ENCODE assay signal across 8 mouse cellular contexts in genomic region chr13:67552505-67553346, GRCm38 (mm10). TPM values are rescaled to one million over a fixed set of nuclear protein-coding genes. Genes with fewer than 3 reads are reported as not detected.
A peak's percentile ranks its signal among the peaks of the same experiment; 100 is the strongest.
DNase-seq lines count a peak whose midpoint lies in the region; ATAC-seq and TF ChIP-seq lines count a peak whose summit lies in the region.

No protein-coding gene starts in this region.

- peak overlapping the region; percentile 90 for H3K9ac ChIP-seq in ES-E14 (ENCODE audit: insufficient read depth, low read depth, low read length, poor library complexity, severe bottlenecking)
- peak overlapping the region; percentile 77 for H3K9ac ChIP-seq in forebrain, embryonic 15.5 days (replicated peaks)

- H3K27ac ChIP-seq in ES-E14 (ENCODE audit: insufficient read depth, low read depth, low read length, poor library complexity, severe bottlenecking): 0 out of 2 replicates have a peak overlapping the region, but pooled peaks have one; percentile 61
- H3K27ac ChIP-seq in forebrain, embryonic 15.5 days (replicated peaks): peak overlapping the region; percentile 76

- in situ Hi-C loops in ES-E14 (cut with MboI; ENCODE audit: low sequenced_read_pairs in 2 of 2, unreplicated experiment in 2 of 2): no loop called here

- H3K4me2 ChIP-seq in forebrain, embryonic 15.5 days (replicated peaks): peak overlapping the region; percentile 70

- intact Hi-C loops in heart, postnatal 25 days (cut with DNase I): loop anchor here (2.0 to 10.0 kb wide), 4 partner anchors 26 to 490 kb away; partner anchors contain the start of genes Gm26965, Gm28557, Zfp455 and Zfp712

- H3K27me3 ChIP-seq in forebrain, embryonic 15.5 days: no peaks in the 10 kb centered on the region

- no peaks in the 10 kb centered on the region for H3K36me3 ChIP-seq in ES-E14 (ENCODE audit: control insufficient read depth, insufficient read depth, low read length, poor library complexity, severe bottlenecking)
- no peaks in the 10 kb centered on the region for H3K36me3 ChIP-seq in forebrain, embryonic 15.5 days

- ATAC-seq in forebrain, embryonic 15.5 days (replicated peaks): peak; percentile 99
- peak; percentile 99 for ATAC-seq in neutrophil, adult 5-6 weeks (ENCODE audit: extremely low read depth, insufficient number of reproducible peaks, low FRiP score, poor library complexity, severe bottlenecking)

- peak; percentile 68; the same call in 1 of the 2 replicates for TF ChIP-seq POLR2A in lung, adult 2 months (IDR thresholded peaks at IDR 0.05; ENCODE audit: borderline replicate concordance, extremely low read depth, low read depth, low read length)

- peak; percentile 86 for DNase-seq in ES-E14 (ENCODE audit: low read depth, low spot score)
- peak; percentile 89 for DNase-seq in cerebellum, adult 11-12 months
- DNase-seq in heart, postnatal 25 days (ENCODE audit: low spot score): peak; percentile 68
- peak; percentile 86 to 93 for DNase-seq in layer of hippocampus, adult 18-20 months (ENCODE audit: low spot score in 2 of 2)
- peak; percentile 86 for DNase-seq in lung, adult 2 months
- peak; percentile 75 to 87 for DNase-seq in thymus, adult 18-20 months

- H3K4me1 ChIP-seq in ES-E14 (ENCODE audit: control insufficient read depth in 2 of 2, insufficient read depth in 2 of 2, low read length in 2 of 2, poor library complexity in 1 of 2): no peaks in the 10 kb centered on the region; a peak in 1 of 4 replicates
- peaks cover 23% of the 10 kb centered on the region for H3K4me1 ChIP-seq in forebrain, embryonic 15.5 days
- H3K4me1 ChIP-seq in lung, adult 2 months (ENCODE audit: control insufficient read depth, insufficient read depth, low read length): peaks cover 3% of the 10 kb centered on the region; the same call in 1 of the 2 replicates

- WGBS in forebrain, embryonic 15.5 days: 1% methylated on average over 43 of the region's 44 CpGs
- WGBS in lung, adult 2 months: under 1% methylated on average over 44 of the region's 44 CpGs

- H3K9me3 ChIP-seq in ES-E14 (ENCODE audit: control insufficient read depth, insufficient read depth, low read depth, low read length): no peaks in the 10 kb centered on the region
- H3K9me3 ChIP-seq in forebrain, embryonic 15.5 days: no peaks in the 10 kb centered on the region

- no peak for TF ChIP-seq CTCF in lung, adult 2 months (IDR thresholded peaks at IDR 0.05; ENCODE audit: insufficient read depth, low read length)

- peak overlapping the region; percentile 85 to 96 for H3K4me3 ChIP-seq in ES-E14 (ENCODE audit: insufficient read depth in 1 of 2, low read depth in 1 of 2, low read length in 2 of 2, poor library complexity in 1 of 2, severe bottlenecking in 1 of 2)
- peak overlapping the region; percentile 81 for H3K4me3 ChIP-seq in forebrain, embryonic 15.5 days
- peak overlapping the region; percentile 76 for H3K4me3 ChIP-seq in lung, adult 2 months (replicated peaks; ENCODE audit: extremely low read depth, low read depth, low read length)

TF ChIP-seq in ES-E14, 5 proteins besides CTCF, POLR2A, EP300 and RAD21:
- TF ChIP-seq MAFK (IDR thresholded peaks at IDR 0.05; ENCODE audit: insufficient read depth, low read depth, low read length) (0 out of 2 replicates have a peak, but pooled peaks have one; percentile 13), HCFC1 (IDR thresholded peaks at IDR 0.05; ENCODE audit: borderline replicate concordance, insufficient read depth, low read length) (peak; percentile 91), CHD2 (IDR thresholded peaks at IDR 0.05; ENCODE audit: low read depth, low read length) (no peak; the same call in 1 of the 2 replicates)

RNA-seq across cellular contexts. Expression of gene Zfp748, which starts 0.9 kb away (rescaled TPM):
- 7.1 and 8.7 TPM in 2 replicates for total RNA-seq in ES-E14 (2012; rRNA removed)
- 15.3 and 16.2 TPM in 2 replicates for polyA plus RNA-seq in forebrain, embryonic 15.5 days (2015; fragmentation: Nextera tagmentation; extraction: Ambion mirVana)
- 1 to 10 TPM; 3.5 to 3.9 TPM for total RNA-seq in heart, postnatal 25 days (2021)
- 10 to 100 TPM in 1 of 2 experiments, 1 to 10 TPM in 1; 9.5 to 11.0 TPM for total RNA-seq in layer of hippocampus, adult 18-20 months (2021)
- polyA plus RNA-seq in lung, adult 2 months (2012; rRNA removed): 3.0 and 4.5 TPM in 2 replicates
- total RNA-seq in neutrophil, adult 5-6 weeks (2017): 17.6 and 17.7 TPM in 2 replicates

RNA-seq across cellular contexts. Expression of gene Zfp87, which starts 26.7 kb away (rescaled TPM):
- total RNA-seq in ES-E14 (2012; rRNA removed): 12.6 and 14.6 TPM in 2 replicates
- polyA plus RNA-seq in forebrain, embryonic 15.5 days (2015; fragmentation: Nextera tagmentation; extraction: Ambion mirVana): 42.8 and 43.6 TPM in 2 replicates
- total RNA-seq in heart, postnatal 25 days (2021): 10 to 100 TPM in 1 of 2 experiments, 1 to 10 TPM in 1; 5.9 to 11.1 TPM
- total RNA-seq in layer of hippocampus, adult 18-20 months (2021): 10 to 100 TPM; 18.7 to 20.7 TPM
- polyA plus RNA-seq in lung, adult 2 months (2012; rRNA removed): 17.9 and 21.2 TPM in 2 replicates
- 24.4 and 30.7 TPM in 2 replicates for total RNA-seq in neutrophil, adult 5-6 weeks (2017)

RNA-seq across cellular contexts. Expression of gene Gm26965, which starts 26.8 kb away (rescaled TPM):
- 0.18 TPM in 1 of 2 replicates, not detected in the other for total RNA-seq in ES-E14 (2012; rRNA removed)
- 0.59 TPM in 1 of 2 replicates, not detected in the other for polyA plus RNA-seq in forebrain, embryonic 15.5 days (2015; fragmentation: Nextera tagmentation; extraction: Ambion mirVana)
- total RNA-seq in heart, postnatal 25 days (2021): not detected
- under 1 TPM in 1 of 2 experiments, not detected in 1; 0.81 TPM for total RNA-seq in layer of hippocampus, adult 18-20 months (2021)
- polyA plus RNA-seq in lung, adult 2 months (2012; rRNA removed): not detected in 2 replicates
- total RNA-seq in neutrophil, adult 5-6 weeks (2017): 0.93 TPM in 1 of 2 replicates, not detected in the other

RNA-seq across cellular contexts. Expression of gene Zfp58, which starts 52.4 kb away (rescaled TPM):
- 4.2 and 5.4 TPM in 2 replicates for total RNA-seq in ES-E14 (2012; rRNA removed)
- polyA plus RNA-seq in forebrain, embryonic 15.5 days (2015; fragmentation: Nextera tagmentation; extraction: Ambion mirVana): 12.3 and 12.6 TPM in 2 replicates
- total RNA-seq in heart, postnatal 25 days (2021): 1 to 10 TPM; 3.8 to 4.6 TPM
- total RNA-seq in layer of hippocampus, adult 18-20 months (2021): 1 to 10 TPM; 8.6 to 9.9 TPM
- 0.79 and 0.91 TPM in 2 replicates for polyA plus RNA-seq in lung, adult 2 months (2012; rRNA removed)
- 14.0 and 15.1 TPM in 2 replicates for total RNA-seq in neutrophil, adult 5-6 weeks (2017)

RNA-seq across cellular contexts. Expression of gene Zfp729b, which starts 56.8 kb away (rescaled TPM):
- 23.2 and 25.1 TPM in 2 replicates for total RNA-seq in ES-E14 (2012; rRNA removed)
- polyA plus RNA-seq in forebrain, embryonic 15.5 days (2015; fragmentation: Nextera tagmentation; extraction: Ambion mirVana): 5.2 and 6.7 TPM in 2 replicates
- total RNA-seq in heart, postnatal 25 days (2021): 1 to 10 TPM; 4.0 to 5.6 TPM
- 1 to 10 TPM; 7.7 to 8.1 TPM for total RNA-seq in layer of hippocampus, adult 18-20 months (2021)
- 0.40 and 0.63 TPM in 2 replicates for polyA plus RNA-seq in lung, adult 2 months (2012; rRNA removed)
- total RNA-seq in neutrophil, adult 5-6 weeks (2017): 29.2 and 30.2 TPM in 2 replicates

Comparison
In these comparisons a context has a peak if more than half of its experiments do, and no peak if none do; other contexts are left out.
1. Peak in every context shown above with its lines: DNase-seq, ATAC-seq, H3K4me3 ChIP-seq and H3K27ac ChIP-seq.